Mouse (Mus musculus) hindlimb bud, embryonic 11.5 days (tissue): ENCODE data around the gene Btg1.

Source experiments
- DNase-seq: peaks from one replicate; pipeline ENCODE4 v3.0.0-alpha.2; 2012; ENCODE audit warnings: low read depth, low spot score; ENCODE audit errors: extremely low spot score

Btg1 gene

GRCm38 (mm10) chr10:96609356-96610345, 7.2 kb upstream of the Btg1 start:
- no peak for DNase-seq

DNA sequence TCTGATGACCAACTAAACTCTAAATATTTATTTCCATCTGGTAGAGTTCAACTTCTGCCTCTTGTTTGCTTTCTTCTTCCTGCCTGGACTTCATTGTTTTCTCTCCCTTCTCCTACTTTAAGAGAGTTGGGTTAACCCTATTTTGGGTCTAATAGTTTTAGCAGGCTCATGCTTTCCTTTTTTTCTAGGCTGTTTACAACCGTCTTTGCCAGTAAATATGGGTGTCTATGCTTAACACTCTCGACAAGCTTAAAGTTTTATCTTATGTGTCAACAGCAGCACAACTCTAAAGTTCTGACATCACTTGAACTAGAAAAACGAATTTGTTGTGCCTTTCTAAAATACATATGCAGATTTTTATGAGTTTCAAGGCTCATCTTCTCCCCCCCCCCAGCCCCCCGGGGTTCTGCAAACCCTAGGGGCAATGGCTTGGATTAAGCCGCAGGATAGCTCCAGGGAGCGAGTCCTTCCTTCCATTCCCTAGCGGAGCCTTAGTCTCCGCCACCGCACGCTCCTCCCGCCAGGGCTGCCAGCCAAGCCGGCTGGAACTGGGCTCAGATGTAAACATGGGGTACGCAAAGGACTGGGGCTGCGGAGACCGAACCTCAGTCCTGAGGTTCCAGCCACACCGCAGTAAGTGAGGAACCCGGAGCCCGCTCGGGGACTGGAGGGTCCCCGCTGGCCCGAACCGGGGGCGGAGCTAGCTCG, 651 bp upstream of the Btg1 start:
- no peak for DNase-seq

GRCm38 (mm10) chr10:96617221-96617950, 580 bp downstream of the Btg1 start:
- no peak for DNase-seq

DNA sequence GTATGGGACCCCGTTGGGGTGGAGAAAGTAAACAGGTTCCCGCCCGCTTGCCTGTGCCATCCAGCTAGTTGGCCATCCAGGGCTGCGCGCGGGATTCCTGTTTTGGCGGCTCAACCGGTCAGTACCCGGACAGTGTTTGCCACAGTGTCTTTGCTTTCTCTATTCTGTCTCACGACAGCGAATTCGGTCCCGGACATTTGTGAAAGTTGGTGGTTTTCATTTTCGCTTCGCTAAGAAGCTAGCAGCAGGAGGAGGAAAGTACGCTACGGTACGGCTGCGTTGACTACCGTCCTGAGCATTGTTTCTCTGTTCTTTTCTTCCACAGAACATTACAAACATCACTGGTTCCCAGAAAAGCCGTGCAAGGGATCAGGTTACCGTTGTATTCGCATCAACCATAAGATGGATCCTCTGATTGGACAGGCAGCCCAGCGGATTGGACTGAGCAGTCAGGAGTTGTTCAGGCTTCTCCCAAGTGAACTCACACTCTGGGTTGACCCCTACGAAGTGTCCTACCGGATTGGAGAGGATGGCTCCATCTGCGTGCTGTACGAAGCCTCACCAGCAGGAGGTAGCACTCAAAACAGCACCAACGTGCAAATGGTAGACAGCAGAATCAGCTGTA, 1.3 kb downstream of the Btg1 start:
- no peak for DNase-seq

- DNase-seq = no peak
Observed at GRCm38 (mm10) chr10:96619951-96620889, 3.4 kb downstream of the Btg1 start.

DNA sequence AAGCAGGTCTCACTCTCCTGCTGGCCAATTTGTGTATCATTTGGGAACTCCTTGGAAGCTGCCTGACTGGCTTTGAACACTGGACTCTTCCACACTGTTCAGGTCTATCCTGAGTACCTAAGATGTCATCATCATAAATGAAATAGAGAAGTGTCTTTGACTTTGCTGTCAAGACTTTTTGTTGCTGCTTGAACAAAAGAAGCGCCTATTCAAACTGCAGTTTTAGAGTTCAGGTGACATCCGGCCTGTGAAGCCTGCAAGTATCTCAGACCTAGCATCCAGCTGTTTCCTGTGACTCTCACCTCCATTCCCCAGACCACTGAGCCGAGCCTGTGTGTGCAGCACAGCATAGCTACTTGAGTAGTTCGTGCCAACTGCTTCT, 4.1 kb downstream of the Btg1 start:
- DNase-seq = no peak

DNA sequence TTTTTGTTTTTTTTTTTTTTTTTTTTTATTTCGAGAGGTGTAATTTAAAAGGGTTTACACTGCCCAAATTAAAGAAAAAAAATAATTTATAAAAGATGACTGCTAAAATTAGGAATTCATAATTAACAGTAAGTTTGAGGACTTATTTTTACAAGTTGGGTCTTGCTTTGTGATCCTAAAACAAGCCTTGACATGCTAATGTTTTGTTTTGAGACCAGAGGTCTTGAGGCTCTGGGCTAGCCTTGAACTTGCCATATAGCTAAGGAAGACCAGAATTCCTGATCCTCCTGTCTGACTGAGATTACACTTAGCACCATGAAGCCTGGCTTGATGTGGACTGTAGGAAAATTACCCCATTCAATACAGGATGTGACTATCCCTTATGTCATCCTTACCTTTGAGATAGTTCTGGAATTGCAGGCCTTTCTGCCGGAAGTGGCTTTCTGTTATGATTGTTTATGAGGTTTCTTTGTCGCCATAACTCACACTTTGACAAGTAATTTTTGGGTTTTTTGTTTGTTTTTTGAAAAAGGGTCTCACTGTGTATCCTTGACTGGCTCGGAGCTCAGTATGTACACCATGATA, 4.6 kb downstream of the Btg1 start:
- no peak for DNase-seq

DNA sequence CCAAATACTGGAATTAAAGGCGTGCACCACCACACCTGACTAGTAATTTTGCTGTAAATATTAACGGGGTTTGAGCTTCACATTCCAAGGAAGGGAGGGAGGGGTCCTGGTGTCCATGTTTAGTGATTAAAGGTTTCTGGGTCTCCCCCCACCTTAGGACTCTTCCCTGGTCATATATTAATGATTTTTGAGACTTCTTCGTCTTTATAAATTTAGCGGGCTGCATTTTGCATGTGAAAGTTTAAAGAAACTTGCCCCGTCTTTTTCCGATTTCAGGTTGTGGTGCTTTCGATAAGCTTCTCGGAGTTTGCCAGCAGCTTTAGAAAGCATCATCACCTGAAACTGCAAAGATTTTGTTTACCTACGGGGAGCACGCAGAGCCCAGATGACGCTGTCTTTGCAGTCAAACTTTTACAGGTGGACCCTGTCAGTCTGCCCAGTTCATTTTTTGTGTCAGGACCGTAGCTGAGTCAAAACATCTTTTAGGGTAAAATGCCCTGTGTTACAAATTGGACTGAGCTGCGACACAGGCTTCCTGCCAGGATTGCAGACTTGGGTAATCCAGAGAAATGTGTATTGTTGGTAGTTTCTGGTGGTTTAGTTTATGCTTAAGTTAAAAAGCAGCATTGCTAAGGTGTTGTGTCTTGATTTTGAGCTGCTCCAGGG, 5.3 kb downstream of the Btg1 start:
- no peak for DNase-seq

DNA sequence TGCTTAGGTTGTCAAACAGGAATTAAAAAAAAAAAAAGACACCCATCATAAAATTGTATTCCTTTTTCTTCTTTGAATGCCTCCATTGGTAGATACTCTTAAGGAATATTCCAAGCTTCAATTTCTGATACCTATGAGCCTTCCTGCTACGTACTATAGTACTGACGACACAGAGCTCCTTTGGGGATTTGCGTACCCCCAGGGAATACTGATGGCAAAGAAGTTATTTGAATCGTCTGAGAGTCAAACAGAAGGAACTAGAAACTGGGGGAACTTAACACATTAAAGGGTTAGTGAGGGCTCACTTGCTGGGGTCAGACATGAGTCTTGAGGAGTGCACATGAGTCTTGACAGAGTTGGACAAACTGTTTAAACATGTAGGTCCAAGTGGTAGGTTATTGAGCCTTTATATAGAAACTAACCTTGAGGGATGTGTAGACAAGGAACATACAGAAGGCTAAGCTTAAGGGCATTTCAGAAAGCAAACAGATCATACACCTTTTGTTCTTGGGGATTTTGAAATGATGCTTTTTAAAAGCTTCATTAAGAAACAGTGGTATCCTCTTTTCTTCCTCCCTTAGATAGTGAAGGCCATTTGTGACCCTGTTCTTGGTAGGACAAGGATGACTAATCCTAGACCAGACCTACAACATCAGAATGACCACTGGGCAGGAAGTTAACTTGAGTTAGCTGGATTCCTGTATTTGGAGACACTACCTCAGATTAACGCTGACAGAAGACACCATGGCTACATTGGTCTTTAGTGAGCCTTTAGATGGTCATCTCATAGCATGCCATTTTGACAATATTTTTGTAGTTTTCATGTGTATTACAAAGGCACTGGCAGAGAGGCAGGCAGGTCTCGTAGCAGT, 6.2 kb downstream of the Btg1 start:
- no peak for DNase-seq

- no peak for DNase-seq
Observed at GRCm38 (mm10) chr10:96623633-96624195, 6.9 kb downstream of the Btg1 start.

GRCm38 (mm10) chr10:96624406-96624805, 7.6 kb downstream of the Btg1 start:
- no peak for DNase-seq

- no peak for DNase-seq
Observed at GRCm38 (mm10) chr10:96625061-96625460, 8.3 kb downstream of the Btg1 start.

DNA sequence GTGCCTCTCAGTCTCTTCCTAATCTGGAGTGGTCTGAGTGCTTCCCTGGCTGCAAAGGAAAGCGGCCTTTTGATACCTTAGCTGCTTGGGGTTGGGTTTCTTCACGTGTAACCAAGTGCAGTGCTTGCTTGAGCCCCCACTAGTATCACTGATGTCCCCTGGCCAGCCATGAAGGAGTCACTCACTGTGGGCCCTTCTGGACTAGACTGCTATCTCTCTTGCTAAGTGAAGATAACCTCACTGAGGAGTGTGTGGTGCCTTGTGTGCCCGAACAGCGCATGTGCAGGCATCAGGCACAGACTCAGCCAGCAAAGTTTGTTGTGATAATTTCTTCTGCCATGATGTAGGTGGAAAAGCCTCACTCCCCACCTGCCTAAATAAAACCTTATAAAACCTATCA, 8.9 kb downstream of the Btg1 start:
- no peak for DNase-seq

- no peak for DNase-seq
Observed at GRCm38 (mm10) chr10:96626120-96626750, 9.4 kb downstream of the Btg1 start.

DNA sequence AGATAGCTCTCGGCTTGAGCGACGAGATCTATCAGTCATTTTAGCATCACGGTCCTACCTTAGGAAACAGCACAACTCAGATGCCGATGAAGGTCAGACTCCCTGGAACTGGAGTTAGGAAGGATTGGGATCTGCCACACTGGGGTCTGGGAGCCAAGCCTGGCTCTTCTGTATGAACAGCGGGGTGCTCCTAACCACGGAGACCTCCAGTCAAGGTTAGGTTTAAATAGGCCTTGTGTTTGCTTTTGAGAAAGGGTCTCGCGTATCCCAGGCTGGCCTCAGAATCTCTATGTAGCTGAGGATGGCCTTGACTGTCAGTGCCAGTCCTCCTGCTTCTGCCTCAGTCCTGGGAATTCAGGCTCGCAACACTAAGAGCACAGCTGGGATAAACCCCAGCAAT, 10.5 kb downstream of the Btg1 start:
- DNase-seq = no peak

DNA sequence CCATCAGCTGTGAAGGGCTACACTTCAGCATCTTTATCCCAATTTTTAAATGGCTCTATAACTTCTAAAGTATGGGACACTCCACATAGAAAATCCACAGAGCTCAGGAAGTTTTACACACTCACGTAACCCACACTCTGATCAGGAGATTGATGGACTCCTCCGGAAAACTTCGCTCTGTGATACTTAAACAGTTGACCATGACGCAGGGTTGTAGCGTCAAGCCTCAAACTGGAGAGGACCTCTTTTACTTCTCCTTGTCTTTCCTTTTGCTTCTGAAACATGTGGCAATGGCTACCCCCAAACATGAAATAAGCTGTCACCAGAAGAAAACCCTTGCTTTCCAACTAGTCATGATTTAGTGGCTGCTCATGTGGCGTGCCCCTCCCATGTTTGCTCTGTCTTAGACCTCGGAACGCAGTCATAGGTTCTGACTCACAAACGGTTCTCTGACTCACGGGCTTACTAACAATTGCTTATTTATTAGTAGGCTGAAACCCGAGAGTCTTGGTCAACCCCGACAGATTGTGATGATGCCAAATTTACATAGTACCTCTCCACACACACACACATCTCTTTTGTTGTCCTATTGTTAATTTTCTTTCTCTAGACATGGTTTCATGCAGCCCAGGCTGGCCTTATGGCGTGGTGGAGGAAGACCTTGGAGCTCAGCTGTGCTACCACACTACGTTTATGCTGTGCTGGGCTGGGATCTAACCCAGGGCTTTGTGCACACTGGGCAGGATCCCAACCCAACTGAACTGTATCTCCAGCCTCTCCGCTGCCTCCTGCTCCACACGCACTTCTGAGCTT, 11.5 kb downstream of the Btg1 start:
- DNase-seq = no peak

GRCm38 (mm10) chr10:96628913-96629199, 12.1 kb downstream of the Btg1 start:
- no peak for DNase-seq
